Mouse (Mus musculus) bone marrow macrophage, adult 2 months (primary cell): Measurements from ENCODE around the gene Cd302.

Experiments used
- CTCF ChIP-seq: IDR thresholded peaks from 2 replicates; pipeline ENCODE4 v1.5.1; 2012; ENCODE audit warnings: low read depth, mild to moderate bottlenecking, low read length, moderate library complexity
- POLR2A ChIP-seq: IDR thresholded peaks from 2 replicates; pipeline ENCODE4 v1.6.1; 2012; ENCODE audit warnings: mild to moderate bottlenecking, low read depth, low read length, borderline replicate concordance

DNA sequence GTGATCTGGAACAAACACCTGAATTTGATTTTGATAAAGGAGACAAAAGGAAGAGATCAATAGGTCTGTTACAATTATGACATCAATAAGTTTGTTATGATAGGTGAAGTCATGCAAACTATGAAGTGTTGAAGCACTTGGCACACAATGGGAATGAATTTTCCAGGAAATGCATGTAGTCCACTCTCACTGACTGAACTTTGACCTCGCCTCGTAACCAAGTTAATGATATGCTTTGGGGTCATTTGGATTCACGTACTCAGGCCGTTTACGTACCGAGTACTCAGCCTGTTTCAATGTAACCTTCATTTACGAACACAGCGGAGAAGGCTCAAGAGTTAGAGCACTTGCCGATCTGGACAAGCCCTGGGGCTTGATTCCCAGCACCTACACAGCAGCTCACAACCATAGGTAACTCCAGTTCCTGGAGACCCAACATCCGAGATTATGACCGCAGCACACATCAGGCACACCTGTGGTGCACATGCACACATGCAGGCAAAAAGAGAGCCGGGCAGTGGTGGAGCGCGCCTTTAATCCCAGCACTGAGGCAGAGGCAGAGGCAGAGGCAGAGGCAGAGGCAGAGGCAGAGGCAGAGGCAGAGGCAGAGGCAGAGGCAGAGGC is 14.3 kb downstream of the Cd302 start:
- TF ChIP-seq CTCF (no peak), POLR2A (no peak)
